Mouse (Mus musculus) bone marrow, adult 2 months (tissue): ENCODE results near the gene Umad1. TPM values are rescaled to one million over a fixed set of nuclear protein-coding genes. Genes with fewer than 3 reads are reported as not detected.
A peak's percentile ranks its signal among the peaks of the same experiment; 100 is the strongest.

Experiments
- H3K27ac ChIP-seq: fragments of 200-500 bp; 2 replicates; pipeline ENCODE4 v1.5.1; 2012; ENCODE audit warnings: low read depth, mild to moderate bottlenecking, control low read depth, inconsistent platforms, low read length; ENCODE audit not compliant: control insufficient read depth, poor library complexity, insufficient read depth
- H3K4me1 ChIP-seq: fragments of 200-500 bp; 2 replicates; pipeline ENCODE4 v1.6.1; 2011; ENCODE audit warnings: low read length; ENCODE audit not compliant: control insufficient read depth, insufficient read depth
- H3K4me3 ChIP-seq: fragments of 200-500 bp; replicated peaks from 2 replicates; pipeline ENCODE3; 2011; ENCODE audit warnings: mild to moderate bottlenecking, low read depth, low read length, control low read depth; ENCODE audit not compliant: control insufficient read depth
- CTCF ChIP-seq: fragments of 200-500 bp; IDR thresholded peaks from 2 replicates; pipeline ENCODE4 v1.5.1; 2011; ENCODE audit warnings: low read length, control low read depth; ENCODE audit not compliant: control insufficient read depth, insufficient read depth
- POLR2A ChIP-seq: fragments of 200-500 bp; IDR thresholded peaks from 2 replicates; pipeline ENCODE4 v1.6.1; 2011; ENCODE audit warnings: low read depth, mild to moderate bottlenecking, control low read depth, low read length, borderline replicate concordance; ENCODE audit not compliant: control insufficient read depth
- WGBS: fragments of 180-500 bp; shearing (Covaris S2); methylation state at CpG from one replicate; pipeline ENCODE4 v1.1.7; 2018; 5-methylcytosine and 5-hydroxymethylcytosine counted together
- polyA plus RNA-seq: library from polyadenylated mRNA; stranded (reverse); fragments of >200 nt; gene quantifications from 2 replicates; pipeline ENCODE4 v1.2.4, GENCODE M21; 2011; ENCODE audit warnings: low replicate concordance; ENCODE audit not compliant: missing spikeins, insufficient read depth, insufficient read length

Umad1 gene
- polyA plus RNA-seq, 1 experiment: 8.5 TPM

DNA sequence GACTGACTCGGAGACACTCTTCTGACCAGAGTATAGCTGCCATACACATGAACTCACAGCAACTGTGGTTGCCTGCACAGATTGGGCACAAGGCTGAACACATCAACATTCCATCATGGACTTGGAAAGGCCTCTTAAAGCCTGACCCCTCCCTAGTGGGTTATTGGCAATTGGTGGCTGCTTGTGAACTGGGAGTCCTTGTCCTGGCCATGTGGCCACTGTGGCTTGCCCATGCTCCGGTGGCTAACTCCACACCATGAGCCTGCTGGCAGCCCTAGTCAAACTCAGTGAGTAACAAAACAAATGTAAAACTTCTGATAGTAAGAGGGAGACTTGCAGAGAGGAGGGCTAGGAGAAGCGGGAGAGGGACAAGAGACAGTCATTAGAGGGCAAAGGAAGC, 213.0 kb downstream of the Umad1 start:
- 89% methylated on average over 3 of the region's 3 CpGs for WGBS
- Histone ChIP-seq H3K27ac (no peak overlapping the region), H3K4me1 (no peaks in the 10 kb centered on the region), H3K4me3 (no peak overlapping the region)
- TF ChIP-seq CTCF (no peak), POLR2A (no peak)

DNA sequence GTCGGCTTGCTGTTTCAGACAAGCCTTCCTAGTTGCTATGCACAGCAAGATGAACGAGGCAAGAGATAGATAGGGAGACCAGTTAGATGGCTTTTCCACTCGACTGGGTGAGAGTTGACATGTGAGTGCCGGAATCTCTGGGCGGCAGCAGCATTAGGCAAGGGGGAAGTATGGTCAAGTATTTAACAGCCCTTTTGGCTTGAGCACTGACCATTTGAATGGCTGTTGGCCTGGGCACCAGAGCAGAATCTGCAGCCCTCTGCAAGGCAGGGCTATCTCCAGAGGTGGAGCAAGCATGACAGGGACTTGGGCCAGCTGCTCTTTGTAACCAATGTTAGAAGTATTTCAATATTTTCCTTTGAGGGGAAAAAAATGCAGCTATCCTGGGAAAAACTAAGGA, 213.8 kb downstream of the Umad1 start:
- WGBS: 68% methylated on average over 5 of the region's 5 CpGs
- Histone ChIP-seq H3K4me3 (no peak overlapping the region), H3K4me1 (no peaks in the 10 kb centered on the region), H3K27ac (no peak overlapping the region)
- TF ChIP-seq CTCF (no peak), POLR2A (no peak)

DNA sequence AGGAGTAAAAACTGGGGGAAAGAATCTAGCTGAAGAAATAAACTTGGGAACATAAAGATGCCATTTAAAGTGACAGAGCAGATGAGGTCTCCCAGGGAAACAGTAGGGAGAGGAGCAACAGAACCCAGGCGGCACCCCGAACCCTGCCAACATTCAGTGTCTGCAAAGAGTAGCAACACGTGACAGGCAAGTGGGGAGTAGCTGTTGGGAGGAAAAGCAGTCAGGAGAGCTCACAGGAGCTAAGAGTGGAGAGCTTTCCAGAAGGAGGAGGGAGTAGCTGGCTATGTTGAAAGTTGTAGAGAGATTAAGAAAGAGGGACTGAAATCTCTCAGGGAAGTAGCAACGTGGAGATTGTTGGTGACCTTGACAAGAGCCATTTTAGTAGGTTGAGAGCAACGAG, 214.4 kb downstream of the Umad1 start:
- Histone ChIP-seq H3K4me3 (no peak overlapping the region), H3K4me1 (no peaks in the 10 kb centered on the region), H3K27ac (no peak overlapping the region)
- TF ChIP-seq CTCF (no peak), POLR2A (no peak)
- WGBS: 73% methylated on average over 5 of the region's 5 CpGs

DNA sequence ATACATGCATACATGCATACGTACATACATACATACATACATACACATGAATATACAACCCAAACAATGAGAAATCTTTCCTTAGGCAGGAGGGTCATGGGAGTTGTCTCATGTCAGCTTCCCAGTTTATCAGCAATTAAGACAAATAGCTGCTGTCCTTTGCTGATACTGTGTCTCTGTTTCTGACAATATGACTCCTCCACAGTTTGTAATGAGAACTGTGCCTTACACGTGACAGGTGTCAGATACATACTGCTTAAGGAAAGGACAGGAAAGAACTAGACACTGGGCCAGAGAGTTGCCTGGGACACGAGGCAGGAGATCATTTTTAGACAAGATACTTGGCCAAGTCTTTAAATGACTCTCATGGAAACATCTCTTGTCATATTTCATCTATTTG, 215.2 kb downstream of the Umad1 start:
- H3K4me1 ChIP-seq: no peaks in the 10 kb centered on the region
- 74% methylated on average over 3 of the region's 3 CpGs for WGBS
- no peak for TF ChIP-seq CTCF
- TF ChIP-seq POLR2A: no peak
- H3K4me3 ChIP-seq: no peak overlapping the region
- no peak overlapping the region for H3K27ac ChIP-seq

DNA sequence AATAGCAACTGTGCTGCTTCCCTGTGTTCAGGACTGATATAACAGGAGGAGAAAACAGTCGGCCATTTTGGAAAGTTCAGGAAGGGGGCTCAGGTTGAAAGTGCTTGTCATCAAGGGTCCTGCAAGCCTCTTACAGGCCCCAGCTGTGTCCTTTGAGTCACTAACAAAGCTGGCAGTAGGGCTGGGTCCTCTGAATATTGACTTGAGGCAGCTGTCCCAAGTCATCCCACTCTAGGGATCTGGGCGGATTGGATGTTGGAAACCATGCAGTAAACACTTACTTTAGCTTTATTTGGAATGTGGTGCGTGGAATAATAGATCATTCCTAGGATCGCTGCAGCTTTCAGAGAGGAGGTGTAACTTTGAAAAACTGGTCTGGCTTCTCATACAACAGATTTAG, 215.7 kb downstream of the Umad1 start:
- TF ChIP-seq POLR2A: no peak
- no peak for TF ChIP-seq CTCF
- 86% methylated on average over 4 of the region's 4 CpGs for WGBS
- no peak overlapping the region for H3K27ac ChIP-seq
- no peak overlapping the region for H3K4me3 ChIP-seq
- no peaks in the 10 kb centered on the region for H3K4me1 ChIP-seq

DNA sequence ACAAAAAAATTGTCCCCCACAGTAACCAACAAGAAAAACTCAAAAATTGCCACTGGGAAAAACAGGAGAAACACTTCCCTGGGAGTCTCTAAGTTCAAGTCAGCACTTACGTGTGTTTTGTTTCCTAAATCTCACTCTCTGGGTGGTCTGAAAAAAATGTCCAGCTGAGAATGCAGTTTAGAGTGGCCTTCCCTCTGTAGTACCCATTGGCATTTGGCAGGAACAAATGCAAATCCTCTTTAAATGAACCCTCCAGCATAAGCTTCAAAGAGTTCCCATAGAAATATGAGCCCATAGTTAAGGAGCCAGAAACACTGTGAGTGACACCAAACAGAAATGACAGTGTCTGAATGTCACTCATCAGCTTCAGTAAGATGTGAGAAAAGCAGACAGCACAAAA, 220.1 kb downstream of the Umad1 start:
- 87% methylated on average over 1 of the region's 1 CpGs for WGBS
- TF ChIP-seq CTCF (no peak), POLR2A (no peak)
- H3K27ac ChIP-seq: no peak overlapping the region
- no peak overlapping the region for H3K4me3 ChIP-seq
- H3K4me1 ChIP-seq: no peaks in the 10 kb centered on the region

DNA sequence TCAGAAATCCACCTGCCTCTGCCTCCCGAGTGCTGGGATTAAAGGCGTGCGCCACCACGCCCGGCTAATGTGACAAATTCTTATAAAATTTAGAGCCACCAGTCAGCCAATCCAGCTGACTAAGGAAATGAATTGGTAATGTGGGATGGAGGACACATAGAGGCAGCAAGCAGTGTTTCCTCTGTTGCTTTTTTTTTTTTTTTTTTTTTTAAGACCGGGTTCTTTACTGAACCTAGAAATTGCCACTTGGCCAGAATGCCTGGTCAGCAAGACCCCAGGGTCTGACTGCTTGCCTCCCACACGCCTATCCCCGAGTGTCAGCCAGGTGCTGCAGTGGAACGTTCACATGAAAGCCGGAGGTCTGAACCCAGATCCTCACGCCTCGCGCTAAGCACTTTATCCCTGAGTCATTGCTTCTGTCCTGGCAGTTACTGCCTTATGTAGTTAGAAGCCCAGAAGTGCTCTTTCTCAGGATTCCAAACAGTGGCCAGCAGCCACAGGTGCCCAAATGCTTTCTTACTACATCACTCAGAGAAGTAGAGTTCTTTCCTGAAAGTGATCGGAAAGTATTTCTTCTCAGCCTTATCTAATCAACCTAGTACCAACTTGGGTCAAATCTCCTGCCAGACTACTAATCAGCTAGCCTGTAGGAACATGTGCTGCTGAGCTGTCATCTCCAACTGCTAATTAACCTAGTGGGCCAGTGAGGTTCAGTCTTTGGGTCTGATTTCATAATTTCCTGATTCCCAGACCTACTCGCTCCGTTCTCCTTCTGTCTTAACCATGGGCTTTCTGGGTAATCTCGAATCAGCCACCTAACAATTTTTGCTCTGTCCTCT, 225.6 kb downstream of the Umad1 start:
- WGBS: 68% methylated on average over 17 of the region's 17 CpGs
- Histone ChIP-seq H3K4me3 (no peak overlapping the region), H3K4me1 (peaks cover 7% of the 10 kb centered on the region), H3K27ac (peak overlapping the region; percentile 79)
- TF ChIP-seq CTCF: no peak
- no peak for TF ChIP-seq POLR2A

DNA sequence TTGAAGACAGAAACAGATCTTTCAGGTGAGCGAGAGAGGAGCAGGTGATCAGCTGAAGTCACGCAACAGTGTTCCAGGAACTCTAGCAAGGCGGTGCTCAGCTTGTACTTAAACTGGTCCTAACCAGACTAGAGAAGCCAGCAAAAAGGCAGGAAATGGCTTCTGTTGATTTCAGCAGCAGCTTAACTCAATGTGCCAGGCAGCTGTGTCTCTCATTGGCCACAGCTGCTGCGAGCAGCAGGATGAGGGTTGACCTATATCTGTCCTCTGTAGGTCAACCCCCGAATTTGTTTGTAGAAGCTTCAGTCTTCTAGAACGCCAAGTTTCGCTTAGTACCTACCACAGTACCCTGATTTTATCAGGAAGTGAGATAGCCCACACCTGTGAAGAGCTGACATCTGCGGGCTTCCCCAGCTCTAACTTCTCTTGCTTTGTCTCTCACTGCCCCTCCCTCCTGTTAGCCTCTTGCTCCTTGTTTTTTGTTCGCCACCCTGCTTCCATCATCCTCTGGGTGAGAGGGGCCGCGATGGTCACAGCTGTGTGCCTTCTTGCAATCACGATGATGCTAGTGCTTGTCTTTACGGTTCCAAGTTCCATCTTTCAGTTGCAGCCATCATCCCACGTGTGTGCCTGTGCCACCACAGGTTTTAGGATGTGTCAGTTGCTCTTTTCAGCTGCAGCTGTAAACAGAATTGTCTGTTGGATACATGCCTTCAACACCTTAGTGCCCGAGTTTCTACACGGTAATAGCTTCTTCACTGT, 226.5 kb downstream of the Umad1 start:
- 55% methylated on average over 16 of the region's 16 CpGs for WGBS
- peak overlapping the region; percentile 3 for H3K4me3 ChIP-seq
- H3K27ac ChIP-seq: peak overlapping the region; percentile 79

More for the DNA sequence above, 226.5 kb downstream of the Umad1 start:
- peaks cover 7% of the 10 kb centered on the region for H3K4me1 ChIP-seq
- TF ChIP-seq CTCF (no peak), POLR2A (no peak)
